Mouse (Mus musculus) inflammation-experienced regulatory T-cells, adult 6 months (primary cell): ENCODE measurements around the gene F5. TPM values are rescaled to one million over a fixed set of nuclear protein-coding genes. Genes with fewer than 3 reads are reported as not detected.

Experiments
- ATAC-seq: one replicate; pipeline ENCODE4 v1.8.0; 2017
- polyA plus RNA-seq, 3 experiments: library from polyadenylated mRNA; unstranded; fragments of 100-300 nt; shearing (Covaris generic); gene quantifications; one replicate each; pipeline ENCODE4 v1.2.1; 2017

Gene F5
- not detected for polyA plus RNA-seq

DNA sequence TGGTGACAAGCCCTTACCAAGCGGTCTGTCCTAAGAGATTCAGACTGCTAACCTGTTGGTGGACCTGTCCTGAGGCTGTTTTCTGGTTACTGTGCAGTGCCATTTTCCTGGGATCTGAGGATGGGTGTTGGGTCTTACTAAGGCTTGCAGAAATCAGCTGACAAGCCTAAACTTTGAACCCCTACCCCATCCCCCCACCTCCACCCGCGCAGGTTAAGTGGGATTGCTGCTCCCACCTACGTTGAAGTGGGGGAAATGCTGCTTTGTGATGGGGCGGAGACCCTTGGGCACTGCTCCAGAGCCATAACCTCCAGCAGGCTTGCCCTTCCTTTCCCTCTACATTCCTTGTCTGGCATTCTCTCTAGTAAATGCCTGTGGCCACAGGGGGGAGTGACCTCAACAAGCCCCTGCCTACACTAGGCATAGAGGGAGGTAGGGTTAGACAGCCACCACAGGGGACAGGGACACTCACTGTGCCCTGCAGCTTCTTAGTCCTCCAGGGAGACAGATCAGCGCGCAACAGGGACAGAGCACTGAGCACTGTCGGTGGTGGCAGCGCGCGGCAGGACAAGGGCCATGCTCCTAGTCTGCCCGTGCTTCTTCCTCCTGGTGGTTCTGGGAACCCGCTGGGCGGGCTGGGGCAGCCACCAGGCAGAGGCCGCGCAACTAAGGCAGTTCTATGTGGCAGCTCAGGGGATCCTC, at the start of gene F5:
F5 (plus strand) TSS at position 452 of the 702 bp plus-strand sequence.
- ATAC-seq, result no peak

- ATAC-seq, result no peak
These were observed 41.9 kb upstream of the F5 start for GRCm38 (mm10) chr1:164109763-164110162.

DNA sequence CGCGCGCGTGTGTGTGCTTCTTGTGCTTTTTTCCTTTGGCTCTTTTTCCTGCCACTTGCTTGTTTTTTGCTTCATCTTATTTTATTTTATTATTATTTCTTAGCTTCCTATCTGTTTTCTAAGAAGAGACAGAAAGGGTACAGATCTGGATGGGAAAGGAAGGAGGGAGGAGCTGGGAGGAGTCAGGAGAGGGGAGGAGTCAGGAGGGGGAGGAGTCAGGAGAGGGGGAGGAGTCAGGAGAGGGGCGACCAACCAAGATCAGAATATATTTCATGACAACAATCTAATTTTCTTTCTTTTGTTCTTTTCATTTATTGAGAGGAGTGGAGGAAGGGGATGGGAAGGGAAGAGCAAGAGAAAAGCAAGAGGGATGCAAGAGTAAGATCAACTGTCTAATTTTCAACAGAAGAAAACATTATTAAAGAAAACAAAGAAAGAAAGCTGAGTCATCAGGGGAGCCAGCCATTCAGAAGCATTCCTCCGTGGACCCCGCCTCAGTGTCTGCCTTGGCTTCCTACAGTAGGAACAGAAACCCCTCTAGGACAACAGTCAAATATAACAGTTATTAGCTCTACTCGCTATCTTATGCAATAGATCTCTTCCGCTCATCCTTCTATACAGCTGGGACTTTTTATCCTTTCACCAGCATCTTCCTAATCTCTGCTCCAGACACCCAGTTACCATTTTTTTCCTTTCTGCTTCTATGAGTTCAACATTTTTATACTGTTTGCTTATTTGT, 40.9 kb upstream of the F5 start:
- ATAC-seq, result no peak

DNA sequence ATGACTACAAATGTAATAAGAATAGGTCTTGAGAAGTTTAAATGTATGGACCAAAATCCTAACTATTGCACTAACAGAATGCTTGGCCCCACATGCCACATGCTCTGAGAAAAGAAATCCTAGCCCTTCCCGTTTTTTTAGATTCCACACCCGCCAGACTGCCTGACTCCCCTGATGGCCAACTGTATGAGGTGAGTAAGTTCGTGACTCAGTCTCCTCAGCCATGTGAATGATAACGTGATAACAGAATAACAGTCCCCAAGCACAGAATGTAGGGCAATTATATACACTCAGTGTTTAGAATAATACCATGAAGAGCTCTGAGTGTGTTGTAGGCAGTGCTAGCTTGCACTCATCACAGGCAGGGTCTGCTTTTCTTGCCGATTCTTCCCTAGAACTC, 37.4 kb upstream of the F5 start:
- ATAC-seq, result no peak

- ATAC-seq, result no peak
These were observed 36.6 kb upstream of the F5 start, which contains the start of gene Selp for GRCm38 (mm10) chr1:164114947-164115493. TSS of gene Selp (plus strand) at chr1:164115264.

GRCm38 (mm10) chr1:164115647-164116046, 36.0 kb upstream of the F5 start:
- no peak for ATAC-seq

- no peak for ATAC-seq
These were observed 33.8 kb upstream of the F5 start for GRCm38 (mm10) chr1:164117869-164118268.

- no peak for ATAC-seq
These were observed 31.5 kb upstream of the F5 start for GRCm38 (mm10) chr1:164119892-164120776.

- no peak for ATAC-seq
These were observed 30.9 kb upstream of the F5 start for GRCm38 (mm10) chr1:164120777-164121158.

DNA sequence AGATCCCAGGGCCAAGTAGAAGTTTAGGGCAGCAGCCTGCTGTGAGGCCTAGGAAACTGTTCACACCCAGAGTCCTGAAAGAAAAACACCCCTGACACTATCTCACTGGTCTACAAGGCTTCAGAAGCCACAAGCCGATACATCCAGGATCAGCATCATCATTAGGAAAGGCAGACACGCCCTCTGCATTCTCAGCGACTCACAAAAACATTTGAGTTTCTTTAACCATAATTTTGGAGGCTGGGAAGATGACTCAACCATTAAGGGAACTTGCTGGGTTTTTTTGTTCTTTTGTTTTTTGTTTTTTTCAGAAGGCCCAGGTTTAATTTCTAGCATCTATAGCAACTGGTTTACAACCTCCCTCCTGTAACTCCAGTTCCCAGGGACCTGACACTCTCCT, 27.8 kb upstream of the F5 start:
- ATAC-seq, result no peak

GRCm38 (mm10) chr1:164130013-164130412, 21.6 kb upstream of the F5 start:
- ATAC-seq, result no peak

GRCm38 (mm10) chr1:164132609-164133008, 19.0 kb upstream of the F5 start:
- ATAC-seq, result no peak

DNA sequence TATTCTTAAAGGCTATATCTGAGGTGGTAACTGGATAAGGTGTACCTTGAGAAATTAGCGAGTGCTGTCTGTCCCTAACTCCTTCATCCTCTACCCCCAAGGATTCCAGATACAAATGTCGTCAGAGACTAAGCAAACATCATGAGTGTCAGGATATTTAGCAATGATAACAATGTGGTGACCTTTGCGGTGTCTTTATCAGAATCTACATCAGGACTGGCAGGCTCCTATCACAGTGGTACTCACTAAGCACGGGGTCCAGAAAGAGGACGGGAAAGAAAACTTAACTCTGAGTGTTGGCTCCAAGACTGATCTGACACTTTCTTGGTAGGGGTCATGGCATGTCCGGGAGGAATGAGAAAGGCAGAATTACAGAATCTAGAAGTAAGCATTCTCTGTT, 17.5 kb upstream of the F5 start:
- no peak for ATAC-seq

GRCm38 (mm10) chr1:164135360-164135759, 16.3 kb upstream of the F5 start:
- ATAC-seq, result peak; percentile 70

DNA sequence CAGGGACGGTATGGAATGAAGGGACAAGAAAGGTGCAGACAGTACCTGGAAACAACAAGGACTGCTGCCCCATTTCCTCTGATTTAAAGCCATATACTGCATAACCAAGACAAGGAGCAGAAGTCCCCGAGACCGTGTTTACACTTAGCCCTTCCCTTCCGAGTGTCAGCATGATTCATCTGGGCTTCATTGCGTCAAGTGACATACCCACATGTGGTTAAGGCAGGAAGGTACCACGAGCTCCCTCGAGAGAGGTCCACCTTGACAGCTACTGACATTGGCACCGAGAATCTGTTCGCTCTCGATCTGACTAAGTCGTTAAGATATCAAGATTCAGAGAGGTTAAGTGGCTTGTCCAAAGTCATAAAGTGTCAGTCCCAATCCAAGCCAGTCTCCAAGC, 15.7 kb upstream of the F5 start:
- peak; percentile 72 for ATAC-seq

- no peak for ATAC-seq
These were observed 15.0 kb upstream of the F5 start for GRCm38 (mm10) chr1:164136636-164137035.

GRCm38 (mm10) chr1:164138365-164139130, 13.1 kb upstream of the F5 start:
- ATAC-seq, result peak; percentile 59

DNA sequence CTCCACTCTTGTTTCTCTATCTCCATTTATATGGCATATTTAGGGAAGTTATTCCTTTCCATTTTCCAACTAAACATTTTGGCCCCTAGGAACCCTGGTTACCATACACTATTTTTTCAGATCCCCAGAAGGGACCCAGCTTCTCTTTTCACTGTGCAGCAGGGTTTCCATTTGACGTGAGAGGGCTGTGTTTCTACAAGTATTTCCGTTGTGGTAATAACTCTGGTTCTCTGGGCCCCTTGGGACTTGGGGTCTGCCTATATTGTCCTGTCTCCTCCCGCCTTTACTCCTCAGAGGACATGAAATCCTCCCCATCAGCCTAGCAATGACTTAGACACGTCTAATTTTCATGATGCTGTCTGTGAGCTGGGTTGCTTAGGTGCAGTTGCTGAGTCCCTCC, 12.2 kb upstream of the F5 start:
- no peak for ATAC-seq

- ATAC-seq, result no peak
These were observed 2.6 kb upstream of the F5 start for GRCm38 (mm10) chr1:164149083-164149482.

DNA sequence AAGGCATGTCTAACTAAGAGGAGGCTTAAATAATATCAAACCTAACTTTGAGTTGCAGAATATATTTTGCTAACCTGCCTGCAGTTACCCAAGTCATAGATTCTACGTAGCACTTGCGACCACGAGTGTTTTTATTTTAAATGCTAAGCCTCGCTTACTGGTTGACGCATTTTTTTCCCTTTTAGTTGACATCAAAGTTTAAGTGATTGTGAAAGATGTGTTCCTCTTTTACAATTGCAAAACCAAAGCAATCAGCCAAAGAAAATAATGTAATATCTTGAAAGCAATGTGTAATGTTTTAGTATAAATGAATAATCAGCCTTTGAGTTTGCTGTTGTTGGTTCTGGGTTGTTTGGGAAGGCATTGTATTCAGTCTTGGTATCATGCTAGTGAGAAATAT, 1.2 kb downstream of the F5 start:
- ATAC-seq, result no peak

GRCm38 (mm10) chr1:164154983-164155382, 3.3 kb downstream of the F5 start:
- no peak for ATAC-seq

DNA sequence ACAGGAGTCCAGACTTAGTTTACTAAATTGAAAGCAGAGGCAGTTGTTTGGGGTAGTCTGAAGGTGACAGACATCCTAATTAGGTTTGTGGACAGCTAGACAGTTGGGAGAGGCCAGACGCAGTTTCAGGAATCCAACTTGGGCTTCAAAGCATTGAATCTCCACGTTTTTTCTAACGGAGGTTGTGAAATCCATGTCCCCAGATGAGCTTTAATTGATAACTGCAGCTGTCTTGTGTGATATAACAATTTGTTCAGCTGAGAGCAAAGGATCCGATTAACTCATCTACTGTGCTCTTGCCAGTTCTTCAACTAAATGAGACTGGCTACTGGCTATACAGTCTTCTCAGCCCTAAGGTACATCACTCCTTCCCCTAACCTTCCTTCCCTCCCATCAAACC, 6.9 kb downstream of the F5 start:
- ATAC-seq, result no peak
